Mouse (Mus musculus) telencephalon, adult 2 months (tissue): ENCODE results near the gene Olfr985.
A peak's percentile ranks its signal among the peaks of the same experiment; 100 is the strongest.

ENCODE experiments used
- DNase-seq: peaks from one replicate; pipeline ENCODE4 v3.0.0-alpha.2; 2011; ENCODE audit warnings: low read depth, low spot score

Gene Olfr985

GRCm38 (mm10) chr9:40130084-40130483, at the start of gene Olfr985:
Gene Olfr985 (minus strand): TSS chr9:40130184.
- no peak for DNase-seq

GRCm38 (mm10) chr9:40177017-40177416, 47.0 kb upstream of the Olfr985 start:
- no peak for DNase-seq

- peak; percentile 3 for DNase-seq
These were observed 36.5 kb upstream of the Olfr985 start for GRCm38 (mm10) chr9:40166446-40166845.

- DNase-seq, result no peak
These were observed 25.2 kb upstream of the Olfr985 start for GRCm38 (mm10) chr9:40155118-40155644.

GRCm38 (mm10) chr9:40141544-40141943, 11.6 kb upstream of the Olfr985 start:
- no peak for DNase-seq

- no peak for DNase-seq
These were observed 9.5 kb upstream of the Olfr985 start for GRCm38 (mm10) chr9:40139484-40139883.

GRCm38 (mm10) chr9:40136987-40137688, 7.2 kb upstream of the Olfr985 start:
- DNase-seq, result no peak

- DNase-seq, result no peak
These were observed 572 bp upstream of the Olfr985 start for GRCm38 (mm10) chr9:40130556-40130955.

- no peak for DNase-seq
These were observed 12.7 kb downstream of the Olfr985 start for GRCm38 (mm10) chr9:40117287-40117659.

GRCm38 (mm10) chr9:40116645-40117286, 13.2 kb downstream of the Olfr985 start:
- DNase-seq, result peak; percentile 17

- no peak for DNase-seq
These were observed 15.9 kb downstream of the Olfr985 start, which contains the start of gene Olfr984 for GRCm38 (mm10) chr9:40114106-40114505. Gene Olfr984 (minus strand): TSS chr9:40114206.

- DNase-seq, result no peak
These were observed 35.2 kb downstream of the Olfr985 start for GRCm38 (mm10) chr9:40094769-40095168.

- no peak for DNase-seq
These were observed 36.5 kb downstream of the Olfr985 start, which contains the start of gene Olfr983 for GRCm38 (mm10) chr9:40093495-40093894. Gene Olfr983 (minus strand): TSS chr9:40093595.
